Comparison of ENCODE assay signal across 8 mouse cellular contexts in genomic region chr11:69369990-69370816, GRCm38 (mm10). TPM values are rescaled to one million over a fixed set of nuclear protein-coding genes. Genes with fewer than 3 reads are reported as not detected.
DNase-seq lines count a peak whose midpoint lies in the region; ATAC-seq and TF ChIP-seq lines count a peak whose summit lies in the region.

No protein-coding gene starts in this region.

- H3K4me3 ChIP-seq in kidney, postnatal 0 days (replicated peaks; ENCODE audit: low read depth, low read length) = peak overlapping the region; percentile 99
- peak overlapping the region; percentile 84 for H3K4me3 ChIP-seq in embryonic facial prominence, embryonic 13.5 days
- H3K4me3 ChIP-seq in limb, embryonic 10.5 days = peak overlapping the region; percentile 98
- H3K4me3 ChIP-seq in neural tube, embryonic 14.5 days (ENCODE audit: low read depth, low read length) = peak overlapping the region; percentile 85; the same call in 1 of the 2 replicates

- TF ChIP-seq CTCF in kidney, postnatal 0 days (IDR thresholded peaks at IDR 0.05; ENCODE audit: low read depth) = no peak

- H3K27ac ChIP-seq in kidney, postnatal 0 days = peak overlapping the region; percentile 100
- H3K27ac ChIP-seq in embryonic facial prominence, embryonic 13.5 days = peak overlapping the region; percentile 100
- peak overlapping the region; percentile 100 for H3K27ac ChIP-seq in limb, embryonic 10.5 days
- H3K27ac ChIP-seq in neural tube, embryonic 14.5 days (ENCODE audit: low read depth, low read length) = peak overlapping the region; percentile 100

- H3K9ac ChIP-seq in kidney, postnatal 0 days (ENCODE audit: low read depth, low read length) = peak overlapping the region; percentile 100
- H3K9ac ChIP-seq in embryonic facial prominence, embryonic 13.5 days = peak overlapping the region; percentile 100
- H3K9ac ChIP-seq in neural tube, embryonic 14.5 days (replicated peaks; ENCODE audit: low read depth, low read length) = peak overlapping the region; percentile 100

- WGBS in kidney, postnatal 0 days = 23% methylated on average over 2 of the region's 2 CpGs
- 12% methylated on average over 2 of the region's 2 CpGs for WGBS in embryonic facial prominence, embryonic 13.5 days
- WGBS in limb, embryonic 10.5 days = 54% methylated on average over 2 of the region's 2 CpGs
- WGBS in neural tube, embryonic 14.5 days = 16% methylated on average over 2 of the region's 2 CpGs

- H3K27me3 ChIP-seq in kidney, postnatal 0 days (ENCODE audit: insufficient read depth, low read length) = no peaks in the 10 kb centered on the region
- no peaks in the 10 kb centered on the region for H3K27me3 ChIP-seq in embryonic facial prominence, embryonic 13.5 days
- no peaks in the 10 kb centered on the region for H3K27me3 ChIP-seq in limb, embryonic 10.5 days (ENCODE audit: low read depth, poor library complexity, severe bottlenecking)
- H3K27me3 ChIP-seq in neural tube, embryonic 14.5 days (ENCODE audit: control insufficient read depth, insufficient read depth, low read length) = no peaks in the 10 kb centered on the region

- no peak for ATAC-seq in kidney, postnatal 0 days (replicated peaks; ENCODE audit: low FRiP score, low read depth)
- ATAC-seq in embryonic facial prominence, embryonic 13.5 days (ENCODE audit: insufficient number of reproducible peaks, insufficient read depth, low FRiP score, low TSS enrichment, low read depth) = no peak
- no peak for ATAC-seq in neural tube, embryonic 14.5 days (ENCODE audit: low read depth)

- H3K4me2 ChIP-seq in kidney, postnatal 0 days (ENCODE audit: low read length) = peak overlapping the region; percentile 89
- H3K4me2 ChIP-seq in embryonic facial prominence, embryonic 13.5 days = peak overlapping the region; percentile 97
- H3K4me2 ChIP-seq in neural tube, embryonic 14.5 days (ENCODE audit: low read depth, low read length) = peak overlapping the region; percentile 98

- H3K9me3 ChIP-seq in kidney, postnatal 0 days (replicated peaks; ENCODE audit: low read length) = no peaks in the 10 kb centered on the region
- H3K9me3 ChIP-seq in embryonic facial prominence, embryonic 13.5 days = no peaks in the 10 kb centered on the region
- H3K9me3 ChIP-seq in limb, embryonic 10.5 days (replicated peaks) = no peaks in the 10 kb centered on the region
- H3K9me3 ChIP-seq in neural tube, embryonic 14.5 days (ENCODE audit: control insufficient read depth, low read length) = no peaks in the 10 kb centered on the region

- DNase-seq in kidney, postnatal 0 days (ENCODE audit: low spot score) = peak; percentile 61
- DNase-seq in kidney, postnatal 25 days = no peak
- no peak for DNase-seq in limb, embryonic 10.5 days (ENCODE audit: low spot score)
- DNase-seq in ovary, postnatal 36 days (ENCODE audit: low spot score) = no peak
- no peak for DNase-seq in cerebellum, adult 9-10 months
- DNase-seq in thymus, postnatal 4 days = no peak

- peaks cover 26% of the 10 kb centered on the region for H3K4me1 ChIP-seq in kidney, postnatal 0 days (replicated peaks; ENCODE audit: insufficient read depth, low read length)
- peaks cover 31% of the 10 kb centered on the region for H3K4me1 ChIP-seq in embryonic facial prominence, embryonic 13.5 days
- peaks cover 60% of the 10 kb centered on the region for H3K4me1 ChIP-seq in limb, embryonic 10.5 days
- peaks cover 44% of the 10 kb centered on the region for H3K4me1 ChIP-seq in neural tube, embryonic 14.5 days (ENCODE audit: control insufficient read depth, insufficient read depth, low read length)

- H3K36me3 ChIP-seq in kidney, postnatal 0 days (ENCODE audit: insufficient read depth, low read length) = peaks cover 12% of the 10 kb centered on the region; the same call in 1 of the 2 replicates
- peaks cover 15% of the 10 kb centered on the region for H3K36me3 ChIP-seq in embryonic facial prominence, embryonic 13.5 days
- peaks cover 41% of the 10 kb centered on the region for H3K36me3 ChIP-seq in limb, embryonic 10.5 days
- H3K36me3 ChIP-seq in neural tube, embryonic 14.5 days (ENCODE audit: control insufficient read depth, insufficient read depth, low read length) = 0 out of 2 replicates have a peak, but pooled peaks cover 3% of the 10 kb centered on the region

RNA-seq across cellular contexts. Expression of gene Chd3, which starts 1.0 kb away (rescaled TPM):
- polyA plus RNA-seq in kidney, postnatal 0 days (2015; fragmentation: Nextera tagmentation; extraction: Ambion mirVana) = 38.0 and 42.3 TPM in 2 replicates
- 135 and 142 TPM in 2 replicates for polyA plus RNA-seq in embryonic facial prominence, embryonic 13.5 days (2015; fragmentation: Nextera tagmentation; extraction: Ambion mirVana)
- polyA plus RNA-seq in limb, embryonic 10.5 days (2016; fragmentation: Nextera tagmentation; extraction: Ambion mirVana) = 35.1 and 70.5 TPM in 2 replicates
- polyA plus RNA-seq in neural tube, embryonic 14.5 days (2014; fragmentation: Nextera tagmentation; extraction: Ambion mirVana) = 86.0 and 89.6 TPM in 2 replicates

RNA-seq across cellular contexts. Expression of gene Naa38, which starts 25.1 kb away (rescaled TPM):
- polyA plus RNA-seq in kidney, postnatal 0 days (2015; fragmentation: Nextera tagmentation; extraction: Ambion mirVana) = 183 and 198 TPM in 2 replicates
- polyA plus RNA-seq in embryonic facial prominence, embryonic 13.5 days (2015; fragmentation: Nextera tagmentation; extraction: Ambion mirVana) = 145 and 150 TPM in 2 replicates
- 140 and 151 TPM in 2 replicates for polyA plus RNA-seq in limb, embryonic 10.5 days (2016; fragmentation: Nextera tagmentation; extraction: Ambion mirVana)
- polyA plus RNA-seq in neural tube, embryonic 14.5 days (2014; fragmentation: Nextera tagmentation; extraction: Ambion mirVana) = 112 and 132 TPM in 2 replicates

RNA-seq across cellular contexts. Expression of gene Cyb5d1, which starts 25.2 kb away (rescaled TPM):
- polyA plus RNA-seq in kidney, postnatal 0 days (2015; fragmentation: Nextera tagmentation; extraction: Ambion mirVana) = 16.6 and 19.8 TPM in 2 replicates
- 43.4 and 46.5 TPM in 2 replicates for polyA plus RNA-seq in embryonic facial prominence, embryonic 13.5 days (2015; fragmentation: Nextera tagmentation; extraction: Ambion mirVana)
- polyA plus RNA-seq in limb, embryonic 10.5 days (2016; fragmentation: Nextera tagmentation; extraction: Ambion mirVana) = 45.2 and 51.6 TPM in 2 replicates
- polyA plus RNA-seq in neural tube, embryonic 14.5 days (2014; fragmentation: Nextera tagmentation; extraction: Ambion mirVana) = 21.3 and 29.9 TPM in 2 replicates

RNA-seq across cellular contexts. Expression of gene Tmem88, which starts 27.8 kb away (rescaled TPM):
- 55.5 and 61.3 TPM in 2 replicates for polyA plus RNA-seq in kidney, postnatal 0 days (2015; fragmentation: Nextera tagmentation; extraction: Ambion mirVana)
- 13.2 and 16.4 TPM in 2 replicates for polyA plus RNA-seq in embryonic facial prominence, embryonic 13.5 days (2015; fragmentation: Nextera tagmentation; extraction: Ambion mirVana)
- polyA plus RNA-seq in limb, embryonic 10.5 days (2016; fragmentation: Nextera tagmentation; extraction: Ambion mirVana) = 23.0 and 24.7 TPM in 2 replicates
- polyA plus RNA-seq in neural tube, embryonic 14.5 days (2014; fragmentation: Nextera tagmentation; extraction: Ambion mirVana) = 2.3 and 5.3 TPM in 2 replicates

RNA-seq across cellular contexts. Expression of gene Rnf227, which starts 29.9 kb away (rescaled TPM):
- polyA plus RNA-seq in kidney, postnatal 0 days (2015; fragmentation: Nextera tagmentation; extraction: Ambion mirVana) = 15.6 and 18.3 TPM in 2 replicates
- polyA plus RNA-seq in embryonic facial prominence, embryonic 13.5 days (2015; fragmentation: Nextera tagmentation; extraction: Ambion mirVana) = 24.7 and 26.4 TPM in 2 replicates
- 14.2 and 20.6 TPM in 2 replicates for polyA plus RNA-seq in limb, embryonic 10.5 days (2016; fragmentation: Nextera tagmentation; extraction: Ambion mirVana)
- polyA plus RNA-seq in neural tube, embryonic 14.5 days (2014; fragmentation: Nextera tagmentation; extraction: Ambion mirVana) = 213 and 260 TPM in 2 replicates
